15 mouse cellular contexts compared by ENCODE assay signal in the genomic region with DNA sequence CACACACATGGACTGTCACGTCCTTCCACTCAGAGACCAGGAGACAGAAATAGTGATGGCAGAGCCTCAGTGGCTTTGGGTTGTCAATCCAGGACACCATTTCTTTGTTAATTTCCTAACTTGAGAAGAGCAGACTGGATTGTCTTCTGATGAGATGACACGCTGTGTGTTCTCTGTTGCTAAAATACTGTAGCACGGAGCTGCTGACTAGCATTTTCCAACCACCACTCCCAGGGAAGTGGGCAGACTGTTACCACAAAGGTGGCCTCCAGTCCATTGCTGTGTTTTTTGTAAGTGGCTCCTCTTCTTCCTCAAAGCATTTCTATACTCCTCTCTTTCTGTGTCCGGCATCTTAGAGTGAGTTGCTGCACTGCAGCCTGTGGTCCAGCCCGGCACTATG. TPM values are rescaled to one million over a fixed set of nuclear protein-coding genes. Genes with fewer than 3 reads are reported as not detected.
DNase-seq lines count a peak whose midpoint lies in the region; ATAC-seq and TF ChIP-seq lines count a peak whose summit lies in the region.
"Had no signal": no experiment of that assay in that cellular context is flagged by ENCODE, and none has a peak within 500 bp of the region (broad histone marks: within the 10 kb centered on the region; RNA-seq: fewer than 3 reads in every experiment).

No protein-coding gene starts in this region.

- peak overlapping the region; percentile 57 for H3K4me2 ChIP-seq in CH12.LX (ENCODE audit: insufficient read depth, low read depth, poor library complexity, severe bottlenecking)
- H3K4me2 ChIP-seq: forebrain, embryonic 13.5 days; limb, embryonic 13.5 days; lung, embryonic 15.5 days; neural tube, embryonic 13.5 days had no signal

- H3K79me2 ChIP-seq in CH12.LX (replicated peaks; ENCODE audit: control insufficient read depth, extremely low read depth, insufficient read depth, poor library complexity, severe bottlenecking): no peaks in the 10 kb centered on the region

- in situ Hi-C loops in CH12.LX (cut with MboI; ENCODE audit: low pct_ligation_motif_present, low pct_unique_long_range_greater_than_20kb, low sequenced_read_pairs): no loop called here

- no peak for TF ChIP-seq POLR2A in CH12.LX (IDR thresholded peaks at IDR 0.05; ENCODE audit: low read depth, low read length)

- peaks cover 19 to 95% of the 10 kb centered on the region in 2 experiments for H3K4me1 ChIP-seq in CH12.LX (ENCODE audit: control insufficient read depth in 1 of 2, insufficient read depth in 2 of 2)
- H3K4me1 ChIP-seq: lung, embryonic 15.5 days had no signal

- peak overlapping the region in 2 of 3 experiments; percentile 6 to 7 for H3K4me3 ChIP-seq in CH12.LX (replicated peaks in 1 of 3; ENCODE audit: low read depth in 2 of 3, low read length in 2 of 3, poor library complexity in 1 of 3)
- H3K4me3 ChIP-seq: forebrain, embryonic 13.5 days; limb, embryonic 13.5 days; lung, embryonic 15.5 days; neural tube, embryonic 13.5 days had no signal

- TF ChIP-seq EP300 in CH12.LX (IDR thresholded peaks at IDR 0.05; ENCODE audit: low read length): peak; percentile 94

- TF ChIP-seq CTCF in CH12.LX (conservative IDR thresholded peaks at IDR 0.05 in 1 of 2, IDR thresholded peaks at IDR 0.05 in 1 of 2; ENCODE audit: low read depth in 2 of 2, low read length in 2 of 2): no peak

- H3K9ac ChIP-seq in CH12.LX (ENCODE audit: insufficient read depth, low read depth): peak overlapping the region; percentile 29
- H3K9ac ChIP-seq: forebrain, embryonic 13.5 days; limb, embryonic 13.5 days; lung, embryonic 15.5 days; neural tube, embryonic 13.5 days had no signal

- no peaks in the 10 kb centered on the region for H3K27me3 ChIP-seq in CH12.LX (replicated peaks)
- H3K27me3 ChIP-seq: forebrain, embryonic 13.5 days; lung, embryonic 15.5 days; neural tube, embryonic 13.5 days had no signal

- dilution Hi-C loops in CH12.LX (cut with MboI; ENCODE audit: extremely low pct_ligation_motif_present, extremely low pct_unique_long_range_greater_than_20kb, low sequenced_read_pairs): no loop called here

- no peaks in the 10 kb centered on the region for H3K9me3 ChIP-seq in CH12.LX (replicated peaks; ENCODE audit: low read length)
- H3K9me3 ChIP-seq: forebrain, embryonic 13.5 days; limb, embryonic 13.5 days; lung, embryonic 15.5 days; neural tube, embryonic 13.5 days had no signal

- H3K27ac ChIP-seq in CH12.LX (ENCODE audit: insufficient read depth, low read depth): peak overlapping the region; percentile 51
- H3K27ac ChIP-seq: forebrain, embryonic 13.5 days; limb, embryonic 13.5 days; lung, embryonic 15.5 days; neural tube, embryonic 13.5 days had no signal

- TF ChIP-seq RAD21 in CH12.LX (IDR thresholded peaks at IDR 0.05; ENCODE audit: low read depth, low read length): no peak

- ATAC-seq in hematopoietic stem cell, adult 5-6 weeks (replicated peaks in 1 of 2; ENCODE audit: insufficient read depth in 1 of 2, low FRiP score in 2 of 2, low TSS enrichment in 1 of 2, low read depth in 1 of 2, poor library complexity in 2 of 2, severe bottlenecking in 2 of 2): peak; percentile 6 to 43; a peak in 2 of 4 replicates
- ATAC-seq in megakaryocyte progenitor cell, adult 5-6 weeks (replicated peaks; ENCODE audit: poor library complexity): peak; percentile 10
- ATAC-seq: forebrain, embryonic 13.5 days had no signal

- DNase-seq in CD4-positive helper T cell, adult 2 months (ENCODE audit: low read depth, low spot score): peak; percentile 87
- peak; percentile 77 for DNase-seq in CH12.LX (ENCODE audit: extremely low read depth)
- DNase-seq in gastrocnemius, postnatal 4 days (ENCODE audit: low spot score in 2 of 2): no peak
- DNase-seq in embryo, embryonic 10.5 days (ENCODE audit: low spot score): no peak
- no peak for DNase-seq in cerebellum, adult 8-10 months
- DNase-seq: gastrocnemius, postnatal 36 days; heart, postnatal 36 days; kidney, adult 8-10 months; kidney, postnatal 36 days had no signal

- peaks cover 0 to 13% of the 10 kb centered on the region in 2 experiments for H3K36me3 ChIP-seq in CH12.LX (replicated peaks in 1 of 2; ENCODE audit: control insufficient read depth in 1 of 2, insufficient read depth in 1 of 2, low read length in 1 of 2)
- H3K36me3 ChIP-seq: limb, embryonic 13.5 days; lung, embryonic 15.5 days; neural tube, embryonic 13.5 days had no signal

TF ChIP-seq in CH12.LX, 34 proteins besides CTCF, POLR2A, EP300 and RAD21:
- TF ChIP-seq SIN3A (IDR thresholded peaks at IDR 0.05; ENCODE audit: low read length): peak; percentile 71; the same call in 1 of the 2 replicates
- TF ChIP-seq IRF4 (IDR thresholded peaks at IDR 0.05; ENCODE audit: low read depth, low read length): peak; percentile 72
- no peak for TF ChIP-seq POLR2AphosphoS2 (IDR thresholded peaks at IDR 0.05; ENCODE audit: low read depth, low read length)
- TF ChIP-seq NELFE (IDR thresholded peaks at IDR 0.05; ENCODE audit: low read depth, low read length): no peak
- TF ChIP-seq ETS1 (conservative IDR thresholded peaks at IDR 0.05; ENCODE audit: low read depth, low read length): peak; percentile 85
- TF ChIP-seq RCOR1 (conservative IDR thresholded peaks at IDR 0.05; ENCODE audit: low read depth, low read length): 0 out of 2 replicates have a peak, but pooled peaks have one; percentile 59
- TF ChIP-seq JUND (conservative IDR thresholded peaks at IDR 0.05; ENCODE audit: low read depth, low read length): peak; percentile 86
- TF ChIP-seq SMC3 (IDR thresholded peaks at IDR 0.05; ENCODE audit: low read depth, low read length): no peak
- no peak for TF ChIP-seq ZMIZ1 (IDR thresholded peaks at IDR 0.05; ENCODE audit: low read depth, low read length)
- TF ChIP-seq ZKSCAN1 (IDR thresholded peaks at IDR 0.05; ENCODE audit: borderline replicate concordance, low read depth, low read length): no peak
- peak; percentile 83 for TF ChIP-seq MAFK (IDR thresholded peaks at IDR 0.05; ENCODE audit: insufficient replicate concordance, low read length)
- peak; percentile 45; the same call in 1 of the 2 replicates for TF ChIP-seq MEF2A (IDR thresholded peaks at IDR 0.05; ENCODE audit: borderline replicate concordance, low read depth, low read length)
- 0 out of 2 replicates have a peak, but pooled peaks have one; percentile 39 for TF ChIP-seq BHLHE40 (IDR thresholded peaks at IDR 0.05; ENCODE audit: low read depth, low read length)
- peak; percentile 51; the same call in 1 of the 2 replicates for TF ChIP-seq ZNF384 (IDR thresholded peaks at IDR 0.05; ENCODE audit: low read depth, low read length)
- 0 out of 2 replicates have a peak, but pooled peaks have one; percentile 48 for TF ChIP-seq TCF12 (IDR thresholded peaks at IDR 0.05; ENCODE audit: low read depth, low read length)
- peak; percentile 65 for TF ChIP-seq JUN (IDR thresholded peaks at IDR 0.05; ENCODE audit: insufficient read depth, low read depth, low read length)
TF ChIP-seq in CH12.LX: peak in this region for 11.

RNA-seq across cellular contexts. Expression of a gene that starts 39.4 kb away (rescaled TPM):
- total RNA-seq in CH12.LX (2012; rRNA removed) (6.6 and 6.8 TPM in 2 replicates), CH12.LX (2014; rRNA removed) (17.9 and 20.8 TPM in 2 replicates)
- polyA plus RNA-seq in CH12.LX (2012; ENCODE audit: insufficient read length, low read depth): 52.9 and 84.7 TPM in 2 replicates
- total RNA-seq in hematopoietic stem cell, adult 5-6 weeks (2017): 35.3 and 40.9 TPM in 2 replicates
- 47.3 and 62.2 TPM in 2 replicates for total RNA-seq in megakaryocyte progenitor cell, adult 5-6 weeks (2015)
- 23.2 and 23.5 TPM in 2 replicates for total RNA-seq in megakaryocyte progenitor cell, adult 5-6 weeks (2017)
- 10 to 100 TPM; 22.4 to 25.2 TPM for total RNA-seq in gastrocnemius, postnatal 4 days (2021)

RNA-seq across cellular contexts. Expression of a gene that starts 39.6 kb away (rescaled TPM):
- total RNA-seq in CH12.LX (2012; rRNA removed) (0.25 and 0.30 TPM in 2 replicates), CH12.LX (2014; rRNA removed) (0.22 and 0.26 TPM in 2 replicates)
- 0.16 and 0.31 TPM in 2 replicates for polyA plus RNA-seq in CH12.LX (2012; ENCODE audit: insufficient read length, low read depth)
- 0.19 and 0.55 TPM in 2 replicates for total RNA-seq in hematopoietic stem cell, adult 5-6 weeks (2017)
- total RNA-seq in megakaryocyte progenitor cell, adult 5-6 weeks (2015): 1.2 and 1.4 TPM in 2 replicates
- total RNA-seq in megakaryocyte progenitor cell, adult 5-6 weeks (2017): 0.17 TPM in 1 of 2 replicates, not detected in the other
- total RNA-seq in gastrocnemius, postnatal 4 days (2021): under 1 TPM; 0.23 to 0.49 TPM
- total RNA-seq: gastrocnemius, postnatal 36 days had no signal

Comparison
In these comparisons a context has a peak if more than half of its experiments do, and no peak if none do; other contexts are left out.
1. DNase-seq: peak in CD4-positive helper T cell, adult 2 months (single experiment) and CH12.LX (single experiment); none in gastrocnemius, postnatal 4 days (0 of 2), embryo, embryonic 10.5 days (single experiment) and cerebellum, adult 8-10 months (single experiment).